Mouse (Mus musculus) lung, embryonic 16.5 days (tissue): Measurements from ENCODE around the gene Lexm. TPM values are rescaled to one million over a fixed set of nuclear protein-coding genes. Genes with fewer than 3 reads are reported as not detected.

Experiments
- ATAC-seq: fragments of 200-750 bp; cut with Nextera tagmentation; 2 replicates; pipeline ENCODE4 v1.8.0; 2017; ENCODE audit warnings: low read depth, mild to moderate bottlenecking, moderate library complexity
- H3K27ac ChIP-seq: fragments of 300-500 bp; sonication (generic); 2 replicates; pipeline ENCODE4 v1.5.1; 2014; ENCODE audit warnings: mild to moderate bottlenecking, control low read depth, low read length
- H3K27me3 ChIP-seq: fragments of 300-500 bp; sonication (generic); 2 replicates; pipeline ENCODE4 v1.6.1; 2014; ENCODE audit warnings: low read depth, low read length, mixed read lengths; ENCODE audit not compliant: control insufficient read depth, insufficient read depth
- H3K36me3 ChIP-seq: fragments of 300-500 bp; sonication (generic); 2 replicates; pipeline ENCODE4 v1.6.1; 2014; ENCODE audit warnings: low read length; ENCODE audit not compliant: control insufficient read depth, insufficient read depth
- H3K4me1 ChIP-seq: fragments of 300-500 bp; sonication (generic); replicated peaks from 2 replicates; pipeline ENCODE4 v1.6.1; 2014; ENCODE audit warnings: low read length, mixed read lengths; ENCODE audit not compliant: control insufficient read depth, insufficient read depth
- H3K4me2 ChIP-seq: fragments of 300-500 bp; sonication (generic); 2 replicates; pipeline ENCODE4 v1.6.1; 2014; ENCODE audit warnings: low read depth, low read length, control low read depth
- H3K4me3 ChIP-seq: fragments of 300-500 bp; sonication (generic); 2 replicates; pipeline ENCODE4 v1.5.1; 2014; ENCODE audit warnings: mild to moderate bottlenecking, low read length, control low read depth
- H3K9ac ChIP-seq: fragments of 300-500 bp; sonication (generic); 2 replicates; pipeline ENCODE4 v1.6.1; 2014; ENCODE audit warnings: low read length, control low read depth
- H3K9me3 ChIP-seq: fragments of 300-500 bp; sonication (generic); 2 replicates; pipeline ENCODE4 v1.6.1; 2016; ENCODE audit warnings: low read length; ENCODE audit not compliant: control insufficient read depth
- WGBS: fragments of 180-500 bp; shearing (Covaris S2); extraction: QIAGEN DNeasy Blood & Tissue Kit; methylation state at CpG from one replicate; pipeline ENCODE4 v1.1.7; 2014; 5-methylcytosine and 5-hydroxymethylcytosine counted together
- polyA plus RNA-seq: library from polyadenylated mRNA; unstranded; fragments of >200 nt; fragmentation: Nextera tagmentation; extraction: Ambion mirVana; gene quantifications from 2 replicates; pipeline ENCODE4 v1.2.1, GENCODE M21; 2015

The Lexm gene
- polyA plus RNA-seq, 1 experiment from 2014 or later: not detected

DNA sequence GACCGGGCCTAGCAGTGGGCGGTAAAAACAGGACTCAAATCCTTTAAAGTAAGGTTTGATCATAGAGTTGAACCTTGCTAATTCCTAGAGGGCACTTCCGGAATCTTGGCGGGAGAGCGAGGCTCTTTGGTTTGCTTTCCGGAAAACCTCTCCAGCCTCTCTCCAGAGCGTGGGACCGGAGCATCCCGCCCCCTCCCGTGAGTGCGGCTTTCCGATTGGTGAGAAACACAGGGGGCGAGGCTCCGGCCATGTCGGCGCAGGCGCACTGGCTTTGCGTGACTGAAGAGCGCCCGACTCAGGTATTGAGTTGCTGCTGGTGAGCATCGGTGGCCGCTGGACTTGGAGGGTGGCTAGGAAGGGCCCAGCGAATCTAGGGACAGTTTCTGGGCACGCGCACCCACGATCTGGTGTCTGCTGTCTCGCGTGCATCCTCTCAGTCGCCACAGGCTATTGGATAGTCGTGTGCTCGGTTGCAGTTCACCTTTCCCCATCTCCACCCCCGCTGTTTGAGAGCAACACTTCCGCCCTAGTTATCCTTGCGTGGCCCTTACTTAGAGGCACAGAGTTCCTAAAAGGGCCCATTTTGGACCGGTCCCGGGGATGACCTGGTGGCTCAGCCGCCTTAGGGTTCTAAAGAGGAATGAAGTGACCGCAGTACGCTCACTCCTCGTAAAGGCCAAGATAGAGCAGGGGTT, 33.9 kb upstream of the Lexm start, which contains the start of gene Pars2:
TSS of gene Pars2 (plus strand) at position 237 of the 695 bp plus-strand sequence.
- H3K27me3 ChIP-seq: no peaks in the 10 kb centered on the region; the same call in 1 of the 2 replicates
- peaks cover 6% of the 10 kb centered on the region for H3K4me1 ChIP-seq
- H3K4me3 ChIP-seq: peak within 1 kb of the TSS; percentile 83
- peak within 1 kb of the TSS; percentile 93 for H3K4me2 ChIP-seq
- H3K9ac ChIP-seq: peak within 1 kb of the TSS; percentile 90
- H3K36me3 ChIP-seq: peaks cover 9% of the 10 kb centered on the region; the same call in 1 of the 2 replicates
- peak; percentile 99 for ATAC-seq
- no peaks in the 10 kb centered on the region for H3K9me3 ChIP-seq
- peak within 1 kb of the TSS; percentile 57 for H3K27ac ChIP-seq
- WGBS: 2% methylated on average over 40 of the region's 40 CpGs

DNA sequence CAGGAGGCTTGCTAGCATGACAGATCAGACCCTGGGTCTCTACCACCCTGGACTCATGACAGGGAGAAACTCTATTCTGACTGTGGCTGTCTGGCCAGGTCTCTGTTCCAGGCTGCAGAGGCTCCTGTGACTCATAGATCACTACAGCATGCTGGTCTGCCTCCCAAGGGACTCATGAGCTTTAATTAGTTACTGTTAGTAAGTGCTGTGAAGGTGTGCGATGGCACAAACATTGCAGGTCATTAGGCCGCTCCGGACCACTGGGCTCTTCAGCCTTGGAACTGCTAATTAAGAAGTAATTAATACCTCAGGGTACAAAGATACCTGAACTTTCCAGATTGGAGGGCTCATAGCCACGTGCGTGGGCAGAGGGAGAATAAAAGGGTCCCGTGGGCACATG, 30.1 kb upstream of the Lexm start:
- Histone ChIP-seq H3K4me1 (peaks cover 17% of the 10 kb centered on the region), H3K4me3 (no peak overlapping the region), H3K9ac (no peak overlapping the region), H3K9me3 (no peaks in the 10 kb centered on the region), H3K4me2 (no peak overlapping the region), H3K27me3 (no peaks in the 10 kb centered on the region; the same call in 1 of the 2 replicates), H3K27ac (no peak overlapping the region), H3K36me3 (no peaks in the 10 kb centered on the region)
- WGBS: 81% methylated on average over 6 of the region's 6 CpGs
- ATAC-seq: no peak

DNA sequence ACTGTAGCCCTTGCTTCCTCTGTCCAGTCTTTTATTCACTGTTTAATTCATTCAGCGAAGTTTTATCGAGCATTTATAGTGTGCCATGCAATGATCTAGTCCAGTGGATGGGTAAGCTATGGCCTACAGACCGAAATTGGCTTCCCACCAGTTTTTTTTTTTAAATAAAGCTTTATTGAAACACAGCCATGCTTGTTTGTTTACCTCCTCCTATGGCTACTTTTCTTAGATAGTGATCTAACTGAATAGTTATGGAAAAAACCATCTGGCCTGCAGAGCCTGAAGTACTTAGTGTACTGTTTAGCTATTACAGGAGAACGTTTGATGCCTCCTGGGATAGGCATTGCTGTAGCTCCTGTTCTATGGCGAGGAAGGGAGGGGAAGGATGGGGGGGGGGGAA, 28.8 kb upstream of the Lexm start:
- Histone ChIP-seq H3K27me3 (no peaks in the 10 kb centered on the region; the same call in 1 of the 2 replicates), H3K27ac (no peak overlapping the region), H3K4me3 (no peak overlapping the region), H3K9me3 (no peaks in the 10 kb centered on the region), H3K4me1 (peaks cover 11% of the 10 kb centered on the region), H3K4me2 (no peak overlapping the region), H3K36me3 (no peaks in the 10 kb centered on the region), H3K9ac (no peak overlapping the region)
- WGBS: 74% methylated on average over 5 of the region's 5 CpGs
- ATAC-seq: no peak

DNA sequence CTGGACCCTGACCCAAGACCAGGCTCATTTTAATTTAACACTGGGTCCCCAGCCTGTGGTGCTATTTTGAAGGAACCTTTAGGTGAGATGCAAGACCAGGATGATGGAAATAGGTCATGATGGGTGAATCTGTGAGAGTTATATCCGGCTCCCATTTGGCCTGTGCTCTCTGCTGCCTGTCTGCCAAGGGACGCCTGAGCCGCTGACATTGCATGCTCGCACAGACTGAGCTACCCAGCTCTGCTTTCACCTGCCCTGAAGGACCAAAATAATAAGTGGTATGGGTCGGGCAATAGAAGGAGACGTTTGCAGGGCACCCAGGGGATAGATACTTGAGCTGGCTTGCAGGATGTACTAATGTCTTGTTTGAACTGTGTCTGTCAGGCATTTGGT, 27.2 kb upstream of the Lexm start:
- no peak overlapping the region for H3K4me3 ChIP-seq
- ATAC-seq: no peak
- no peak overlapping the region for H3K9ac ChIP-seq
- peaks cover 11% of the 10 kb centered on the region for H3K4me1 ChIP-seq
- H3K4me2 ChIP-seq: no peak overlapping the region
- H3K27ac ChIP-seq: no peak overlapping the region
- no peaks in the 10 kb centered on the region; the same call in 1 of the 2 replicates for H3K27me3 ChIP-seq
- H3K9me3 ChIP-seq: no peaks in the 10 kb centered on the region
- WGBS: 36% methylated on average over 6 of the region's 6 CpGs
- H3K36me3 ChIP-seq: no peaks in the 10 kb centered on the region

DNA sequence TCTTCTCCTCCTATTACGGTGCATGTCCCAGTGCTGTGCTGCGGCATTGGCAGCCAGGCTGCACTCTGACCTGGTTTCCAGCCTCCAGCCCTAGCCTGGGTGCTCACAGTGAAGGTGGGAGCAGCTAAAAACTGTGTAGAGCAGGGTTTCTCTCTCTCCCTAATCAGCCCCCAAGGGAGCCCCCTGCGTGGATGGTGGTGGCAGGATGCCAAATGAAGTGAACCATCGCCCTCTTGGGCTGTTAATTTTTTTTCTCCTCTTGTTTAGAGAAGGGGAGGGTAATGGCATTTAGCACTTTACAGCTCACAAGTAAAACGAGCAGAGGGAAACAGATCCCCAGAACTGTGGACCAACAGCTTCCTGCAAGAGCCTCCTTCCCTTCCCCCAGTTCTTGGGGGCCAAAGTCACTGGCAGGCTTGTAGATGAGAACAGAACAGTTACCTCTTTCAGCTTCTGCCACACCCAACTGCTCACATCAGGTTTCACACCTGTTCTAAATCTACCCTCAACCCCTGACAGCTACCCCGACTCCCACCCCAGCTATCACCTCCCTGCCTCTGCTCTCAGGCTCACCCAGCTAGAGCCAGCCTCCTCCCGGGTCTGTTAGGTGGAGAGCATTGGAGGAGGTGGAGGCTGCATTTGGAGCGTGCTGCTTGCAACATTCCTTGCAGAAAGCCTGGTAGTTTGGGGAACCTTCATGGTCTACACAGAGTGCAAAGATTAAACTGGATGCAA, 26.6 kb upstream of the Lexm start:
- no peak overlapping the region for H3K9ac ChIP-seq
- no peak overlapping the region for H3K4me3 ChIP-seq
- peaks cover 11% of the 10 kb centered on the region for H3K4me1 ChIP-seq
- no peaks in the 10 kb centered on the region for H3K9me3 ChIP-seq
- no peak overlapping the region; the same call in 1 of the 2 replicates for H3K27ac ChIP-seq
- 8% methylated on average over 8 of the region's 8 CpGs for WGBS
- ATAC-seq: peak; percentile 64
- no peak overlapping the region for H3K4me2 ChIP-seq
- no peaks in the 10 kb centered on the region for H3K36me3 ChIP-seq
- no peaks in the 10 kb centered on the region; the same call in 1 of the 2 replicates for H3K27me3 ChIP-seq

DNA sequence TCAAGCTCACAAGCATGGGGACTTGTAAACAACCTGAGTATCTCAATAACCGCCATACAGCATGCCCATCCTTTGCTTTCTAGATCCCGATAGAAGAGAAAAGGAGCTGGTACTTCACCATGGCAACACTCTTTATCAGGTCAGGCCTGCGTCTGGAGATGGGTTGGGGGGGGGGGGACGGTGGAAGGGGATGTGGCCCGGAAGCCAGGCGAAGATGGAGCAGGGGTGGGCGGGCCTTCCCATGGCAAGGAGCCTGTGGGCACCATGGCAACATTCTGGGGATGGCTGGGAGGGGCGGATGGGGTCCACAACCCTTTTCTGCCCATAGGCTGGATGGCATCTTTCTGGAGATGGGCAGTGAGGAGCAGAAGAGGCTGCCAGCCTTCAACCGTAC, 17.0 kb upstream of the Lexm start:
- whole genome bisulfite sequencing: 51% methylated on average over 6 of the region's 9 CpGs
- H3K27ac ChIP-seq: no peak overlapping the region
- H3K9ac ChIP-seq: no peak overlapping the region
- H3K4me1 ChIP-seq: peaks cover 8% of the 10 kb centered on the region
- no peaks in the 10 kb centered on the region for H3K36me3 ChIP-seq
- no peaks in the 10 kb centered on the region for H3K27me3 ChIP-seq
- H3K4me3 ChIP-seq: no peak overlapping the region
- no peak overlapping the region for H3K4me2 ChIP-seq
- no peaks in the 10 kb centered on the region for H3K9me3 ChIP-seq
- no peak for ATAC-seq

DNA sequence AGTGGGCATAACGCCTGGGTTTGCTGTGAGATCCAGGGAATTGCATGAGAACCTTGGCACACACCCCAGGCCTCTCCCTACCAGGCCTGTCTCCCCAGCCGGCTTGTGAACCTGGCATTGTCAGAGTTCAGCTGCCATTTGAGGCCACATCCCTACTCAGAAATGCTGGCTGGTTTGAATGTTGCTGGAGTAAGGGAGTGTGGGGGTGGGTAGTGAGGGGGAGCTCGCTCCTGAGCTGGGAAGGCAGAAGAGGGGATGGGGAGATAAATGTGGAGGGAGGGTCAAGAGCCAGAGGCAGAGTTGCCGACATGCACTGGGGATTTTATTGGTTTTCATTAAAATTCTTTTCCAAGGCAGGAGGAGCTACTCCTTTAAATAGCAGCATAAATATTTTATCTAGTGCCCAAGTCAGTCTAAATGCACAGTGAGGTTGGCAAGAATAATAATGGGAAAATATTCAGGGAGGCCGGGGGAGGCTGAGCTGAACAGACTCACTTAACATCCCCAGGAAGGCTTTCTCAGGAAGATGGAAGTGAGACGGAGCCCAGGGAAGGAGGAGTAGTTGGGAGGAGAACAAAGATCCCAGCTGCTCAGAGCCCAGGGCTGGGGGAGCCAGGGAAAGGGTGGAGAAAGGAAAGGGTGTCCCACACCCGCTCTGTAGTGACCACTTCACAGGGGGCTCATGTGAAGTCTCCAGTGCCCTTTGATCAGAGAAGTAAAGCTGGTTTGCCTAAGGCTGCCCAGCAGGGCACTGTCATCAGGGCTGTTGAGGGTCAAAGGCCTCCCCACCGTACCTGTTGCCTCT, 16.4 kb upstream of the Lexm start:
- 23% methylated on average over 8 of the region's 8 CpGs for WGBS

DNA sequence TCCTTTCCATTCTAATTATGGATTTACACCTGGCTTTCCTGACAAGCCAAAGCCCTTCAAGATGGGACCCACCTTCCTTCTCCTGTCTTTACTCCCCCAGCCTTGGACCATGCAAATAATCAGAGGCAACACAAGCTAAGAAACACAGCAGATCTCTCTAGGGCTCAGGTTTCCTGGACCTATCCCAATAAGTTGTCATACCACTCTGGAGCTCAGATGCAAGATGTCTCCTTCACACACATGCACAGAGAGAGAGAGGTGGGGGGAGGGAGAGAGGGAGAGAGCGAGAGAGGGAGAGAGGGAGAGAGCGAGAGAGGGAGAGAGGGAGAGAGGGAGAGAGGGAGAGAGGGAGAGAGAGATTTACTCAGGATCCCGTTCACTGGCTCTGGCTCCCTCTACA, 15.3 kb upstream of the Lexm start:
- peaks cover 8% of the 10 kb centered on the region for H3K4me1 ChIP-seq
- H3K27ac ChIP-seq: no peak overlapping the region
- no peak overlapping the region for H3K4me2 ChIP-seq
- peak; percentile 71 for ATAC-seq
- H3K9me3 ChIP-seq: no peaks in the 10 kb centered on the region
- H3K4me3 ChIP-seq: no peak overlapping the region
- 19% methylated on average over 2 of the region's 3 CpGs for WGBS
- H3K27me3 ChIP-seq: no peaks in the 10 kb centered on the region
- no peak overlapping the region for H3K9ac ChIP-seq
- no peaks in the 10 kb centered on the region for H3K36me3 ChIP-seq

More for the DNA sequence above, 16.4 kb upstream of the Lexm start:
- H3K4me2 ChIP-seq: no peak overlapping the region
- peaks cover 8% of the 10 kb centered on the region for H3K4me1 ChIP-seq
- H3K27ac ChIP-seq: peak overlapping the region; percentile 37; the same call in 1 of the 2 replicates
- ATAC-seq: no peak; the same call in 1 of the 2 replicates
- no peaks in the 10 kb centered on the region for H3K9me3 ChIP-seq
- no peak overlapping the region for H3K4me3 ChIP-seq
- no peaks in the 10 kb centered on the region for H3K27me3 ChIP-seq
- H3K9ac ChIP-seq: no peak overlapping the region
- no peaks in the 10 kb centered on the region for H3K36me3 ChIP-seq
